8 mouse cellular contexts compared by ENCODE assay signal in genomic region chr3:51559594-51560450, GRCm38 (mm10). TPM values are rescaled to one million over a fixed set of nuclear protein-coding genes. Genes with fewer than 3 reads are reported as not detected.
DNase-seq lines count a peak whose midpoint lies in the region; ATAC-seq and TF ChIP-seq lines count a peak whose summit lies in the region.

No protein-coding gene starts in this region.

- peak overlapping the region; percentile 90 for H3K9ac ChIP-seq in embryonic facial prominence, embryonic 13.5 days
- peak overlapping the region; percentile 81 for H3K9ac ChIP-seq in liver, adult 2 months (ENCODE audit: low read depth, low read length)

- no peak for TF ChIP-seq CTCF in liver, adult 2 months (IDR thresholded peaks at IDR 0.05; ENCODE audit: low read depth, low read length)

- no peaks in the 10 kb centered on the region for H3K36me3 ChIP-seq in embryonic facial prominence, embryonic 13.5 days
- no peaks in the 10 kb centered on the region for H3K36me3 ChIP-seq in liver, adult 2 months (ENCODE audit: control insufficient read depth, insufficient read depth, low read length)
- H3K36me3 ChIP-seq in myocyte (ENCODE audit: control insufficient read depth, insufficient read depth) = no peaks in the 10 kb centered on the region
- no peaks in the 10 kb centered on the region for H3K36me3 ChIP-seq in splenic B cell, adult 2 months (ENCODE audit: control insufficient read depth, insufficient read depth, low read length, poor library complexity, severe bottlenecking)

- H3K4me1 ChIP-seq in embryonic facial prominence, embryonic 13.5 days = peaks cover 24% of the 10 kb centered on the region
- no peaks in the 10 kb centered on the region for H3K4me1 ChIP-seq in liver, adult 2 months (ENCODE audit: control insufficient read depth, insufficient read depth, low read length)

- under 1% methylated on average over 80 of the region's 80 CpGs for WGBS in embryonic facial prominence, embryonic 13.5 days
- under 1% methylated on average over 80 of the region's 80 CpGs for WGBS in liver, adult 2 months

- H3K27ac ChIP-seq in embryonic facial prominence, embryonic 13.5 days = peak overlapping the region; percentile 91
- H3K27ac ChIP-seq in liver, adult 2 months (replicated peaks; ENCODE audit: insufficient read depth, low read depth, low read length) = peak overlapping the region; percentile 58

- no peaks in the 10 kb centered on the region for H3K79me2 ChIP-seq in liver, adult 2 months (ENCODE audit: control insufficient read depth, insufficient read depth, low read length)
- H3K79me2 ChIP-seq in myocyte (ENCODE audit: control insufficient read depth, insufficient read depth) = peaks cover 43% of the 10 kb centered on the region

- H3K4me3 ChIP-seq in embryonic facial prominence, embryonic 13.5 days = peak overlapping the region; percentile 82
- peak overlapping the region; percentile 74 for H3K4me3 ChIP-seq in liver, adult 2 months (ENCODE audit: insufficient read depth, low read depth, low read length)
- peak overlapping the region; percentile 81 for H3K4me3 ChIP-seq in myocyte

- H3K27me3 ChIP-seq in embryonic facial prominence, embryonic 13.5 days = 0 out of 2 replicates have a peak, but pooled peaks cover 4% of the 10 kb centered on the region
- 0 out of 2 replicates have a peak, but pooled peaks cover 2% of the 10 kb centered on the region for H3K27me3 ChIP-seq in liver, adult 2 months (ENCODE audit: control insufficient read depth, insufficient read depth, low read length)
- H3K27me3 ChIP-seq in myocyte (ENCODE audit: control insufficient read depth, insufficient read depth, insufficient read length) = no peaks in the 10 kb centered on the region
- H3K27me3 ChIP-seq in splenic B cell, adult 2 months (ENCODE audit: control insufficient read depth, insufficient read depth, low read length, poor library complexity, severe bottlenecking) = no peaks in the 10 kb centered on the region

- peak overlapping the region; percentile 99 for H3K4me2 ChIP-seq in embryonic facial prominence, embryonic 13.5 days
- H3K4me2 ChIP-seq in myocyte (ENCODE audit: low read depth) = peak overlapping the region; percentile 82

- H3K9me3 ChIP-seq in embryonic facial prominence, embryonic 13.5 days = no peaks in the 10 kb centered on the region

- DNase-seq in 416B (ENCODE audit: low read depth) = peak; percentile 93
- peak; percentile 56 for DNase-seq in adrenal gland, postnatal 4 days (ENCODE audit: low spot score in 2 of 2)
- DNase-seq in heart, adult 8-10 months (ENCODE audit: low spot score) = peak; percentile 81
- DNase-seq in kidney, adult 9 months = peak; percentile 76
- DNase-seq in liver, adult 2 months (ENCODE audit: extremely low read depth, low read depth, low spot score) = no peak
- peak; percentile 82 for DNase-seq in splenic B cell, adult 2 months (ENCODE audit: low read depth, low spot score)

- peak overlapping the region; percentile 72 for H3ac ChIP-seq in myocyte (ENCODE audit: control insufficient read depth, insufficient read length)

- peak; percentile 57 for ATAC-seq in embryonic facial prominence, embryonic 13.5 days (ENCODE audit: insufficient number of reproducible peaks, insufficient read depth, low FRiP score, low TSS enrichment, low read depth)

- 0 out of 2 replicates have a peak, but pooled peaks have one; percentile 57 for TF ChIP-seq POLR2A in liver, adult 2 months (IDR thresholded peaks at IDR 0.05; ENCODE audit: extremely low read depth, insufficient read depth, low read length)
- TF ChIP-seq POLR2A in myocyte (IDR thresholded peaks at IDR 0.05; ENCODE audit: insufficient read length, low read depth) = peak; percentile 70

TF ChIP-seq in myocyte, 11 proteins besides CTCF, POLR2A, EP300 and RAD21:
- no peak for TF ChIP-seq REST (IDR thresholded peaks at IDR 0.05; ENCODE audit: insufficient read depth, insufficient read length)
- no peak for TF ChIP-seq USF1 (IDR thresholded peaks at IDR 0.05; ENCODE audit: low read depth)
- no peak for TF ChIP-seq E2F4 (IDR thresholded peaks at IDR 0.05; ENCODE audit: insufficient read depth)
- peak; percentile 74 for TF ChIP-seq POLR2AphosphoS2 (IDR thresholded peaks at IDR 0.05; ENCODE audit: insufficient read length, low read depth)
- TF ChIP-seq TCF3 (IDR thresholded peaks at IDR 0.05; ENCODE audit: insufficient read length, low read depth) = no peak
- TF ChIP-seq MYOG (IDR thresholded peaks at IDR 0.05; ENCODE audit: control insufficient read depth in 1 of 3, insufficient read depth in 1 of 3, insufficient read length in 2 of 3, low read depth in 2 of 3) = peak in 1 of 3 experiments; percentile 25
- peak in 1 of 3 experiments; percentile 29 for TF ChIP-seq MYOD1 (IDR thresholded peaks at IDR 0.05; ENCODE audit: control insufficient read depth in 1 of 3, insufficient read length in 2 of 3, low read depth in 2 of 3)

RNA-seq across cellular contexts. Expression of gene Setd7, which starts 0.9 kb away (rescaled TPM):
- 10 to 100 TPM; 28.6 to 30.7 TPM for total RNA-seq in adrenal gland, postnatal 4 days (2021)
- polyA plus RNA-seq in embryonic facial prominence, embryonic 13.5 days (2015; fragmentation: Nextera tagmentation; extraction: Ambion mirVana) = 3.7 and 3.9 TPM in 2 replicates
- 10 to 100 TPM; 55.6 to 68.3 (median 59.1) TPM for total RNA-seq in heart, adult 8-10 months (2022)
- total RNA-seq in liver, adult 2 months (2014; rRNA removed) = 1.9 and 2.8 TPM in 2 replicates
- polyA plus RNA-seq in liver, adult 2 months (2012; rRNA removed) = 1.0 and 1.6 TPM in 2 replicates
- 11.8 TPM for polyA plus RNA-seq in myocyte (2012; fragmentation: generic; extraction: Trizol)
